ENCODE assay signal across 9 mouse cellular contexts in the genomic region with DNA sequence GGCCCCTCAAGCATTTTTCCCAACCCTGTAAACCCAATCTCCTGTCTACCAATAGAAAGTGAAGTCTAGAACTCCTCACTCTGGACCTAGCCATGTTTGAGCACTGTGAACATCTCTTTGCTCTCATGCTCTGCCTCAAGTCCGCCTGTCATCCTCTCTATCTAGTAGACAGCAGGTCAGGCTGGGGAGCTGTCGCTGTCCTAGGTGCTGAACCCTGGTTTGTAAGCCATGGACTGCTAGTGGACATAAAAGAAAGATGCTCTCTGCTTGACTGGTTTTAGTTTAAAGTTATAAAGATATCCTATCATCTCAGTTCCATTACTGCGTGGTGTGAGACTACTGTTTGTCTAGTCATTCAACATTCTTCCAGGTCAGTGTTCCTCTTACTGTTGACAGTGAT.
A peak's percentile ranks its signal among the peaks of the same experiment; 100 is the strongest.
DNase-seq lines count a peak whose midpoint lies in the region; ATAC-seq and TF ChIP-seq lines count a peak whose summit lies in the region.
"Had no signal": no experiment of that assay in that cellular context is flagged by ENCODE, and none has a peak within 500 bp of the region (broad histone marks: within the 10 kb centered on the region; RNA-seq: fewer than 3 reads in every experiment).

No protein-coding gene starts in this region.

- no peaks in the 10 kb centered on the region for H3K4me1 ChIP-seq in hindbrain, embryonic 10.5 days (replicated peaks)
- H3K4me1 ChIP-seq in hindbrain, embryonic 12.5 days: no peaks in the 10 kb centered on the region
- H3K4me1 ChIP-seq in MEL (ENCODE audit: control insufficient read depth in 1 of 2, insufficient read depth in 2 of 2, low read length in 2 of 2): no peaks in the 10 kb centered on the region
- H3K4me1 ChIP-seq in lung, embryonic 14.5 days (ENCODE audit: insufficient read depth): no peaks in the 10 kb centered on the region
- H3K4me1 ChIP-seq in forebrain, embryonic 15.5 days: no peaks in the 10 kb centered on the region

- TF ChIP-seq POLR2A in MEL (IDR thresholded peaks at IDR 0.05; ENCODE audit: control insufficient read depth in 1 of 2, insufficient read depth in 1 of 2, low read depth in 1 of 2, low read length in 2 of 2, poor library complexity in 1 of 2): no peak

- no peak overlapping the region for H3K4me3 ChIP-seq in hindbrain, embryonic 10.5 days
- H3K4me3 ChIP-seq in hindbrain, embryonic 12.5 days: no peak overlapping the region
- H3K4me3 ChIP-seq in MEL (ENCODE audit: control insufficient read depth in 1 of 2, insufficient read depth in 1 of 2, low read depth in 2 of 2, low read length in 2 of 2): no peak overlapping the region
- no peak overlapping the region for H3K4me3 ChIP-seq in lung, embryonic 14.5 days (ENCODE audit: low read depth, low read length)
- no peak overlapping the region for H3K4me3 ChIP-seq in forebrain, embryonic 15.5 days

- H3K9me3 ChIP-seq in hindbrain, embryonic 10.5 days: no peaks in the 10 kb centered on the region
- no peaks in the 10 kb centered on the region for H3K9me3 ChIP-seq in hindbrain, embryonic 12.5 days (replicated peaks)
- H3K9me3 ChIP-seq in MEL (replicated peaks; ENCODE audit: insufficient read depth, low read length): no peaks in the 10 kb centered on the region
- no peaks in the 10 kb centered on the region for H3K9me3 ChIP-seq in lung, embryonic 14.5 days (ENCODE audit: low read depth, low read length)
- H3K9me3 ChIP-seq in forebrain, embryonic 15.5 days: no peaks in the 10 kb centered on the region

- no peak overlapping the region for H3K9ac ChIP-seq in hindbrain, embryonic 12.5 days
- H3K9ac ChIP-seq in MEL (ENCODE audit: control insufficient read depth, low read depth, low read length, poor library complexity, severe bottlenecking): no peak overlapping the region
- no peak overlapping the region for H3K9ac ChIP-seq in lung, embryonic 14.5 days
- H3K9ac ChIP-seq in forebrain, embryonic 15.5 days (replicated peaks): no peak overlapping the region

- DNase-seq in hindbrain, embryonic 10.5 days (ENCODE audit: low spot score): peak; percentile 53
- DNase-seq in MEL (ENCODE audit: low read depth, low spot score): peak; percentile 57
- DNase-seq in embryo, embryonic 11.5 days (ENCODE audit: low read depth, low spot score): peak; percentile 51
- peak; percentile 91 for DNase-seq in lung, embryonic 14.5 days
- DNase-seq in c-Kit-positive CD71-positive TER-119-positive erythroid progenitor cells, embryonic 14.5 days (ENCODE audit: low spot score): no peak

- no peak for TF ChIP-seq RAD21 in MEL (IDR thresholded peaks at IDR 0.05; ENCODE audit: low read depth, low read length)

- no peak overlapping the region for H3K4me2 ChIP-seq in hindbrain, embryonic 12.5 days (replicated peaks)
- H3K4me2 ChIP-seq in lung, embryonic 14.5 days: no peak overlapping the region
- no peak overlapping the region for H3K4me2 ChIP-seq in forebrain, embryonic 15.5 days (replicated peaks)

- no peak for TF ChIP-seq EP300 in MEL (IDR thresholded peaks at IDR 0.05; ENCODE audit: low read depth in 1 of 2, low read length in 2 of 2)

- no peak for ATAC-seq in hindbrain, embryonic 12.5 days (ENCODE audit: low FRiP score)
- ATAC-seq in lung, embryonic 14.5 days (ENCODE audit: insufficient read depth): 0 out of 2 replicates have a peak, but pooled peaks have one; percentile 31
- ATAC-seq in CD4-positive, CD25-positive, alpha-beta regulatory T cell, adult 4 months: no peak
- no peak for ATAC-seq in forebrain, embryonic 15.5 days (replicated peaks)
- ATAC-seq: Patski had no signal

- no peak for TF ChIP-seq CTCF in MEL (IDR thresholded peaks at IDR 0.05 in 2 of 3, conservative IDR thresholded peaks at IDR 0.05 in 1 of 3; ENCODE audit: control insufficient read depth in 1 of 3, insufficient read depth in 1 of 3, low read depth in 2 of 3, low read length in 3 of 3, poor library complexity in 1 of 3, severe bottlenecking in 1 of 3)
- TF ChIP-seq CTCF in lung, embryonic 14.5 days (IDR thresholded peaks at IDR 0.05; ENCODE audit: low read depth): no peak

- H3K27ac ChIP-seq in hindbrain, embryonic 10.5 days: no peak overlapping the region
- H3K27ac ChIP-seq in hindbrain, embryonic 12.5 days: no peak overlapping the region
- no peak overlapping the region for H3K27ac ChIP-seq in MEL (ENCODE audit: control insufficient read depth, low read depth, low read length)
- H3K27ac ChIP-seq in lung, embryonic 14.5 days (ENCODE audit: low read depth): no peak overlapping the region
- no peak overlapping the region for H3K27ac ChIP-seq in forebrain, embryonic 15.5 days (replicated peaks)

- WGBS in hindbrain, embryonic 10.5 days: 23% methylated on average over 3 of the region's 3 CpGs
- WGBS in hindbrain, embryonic 12.5 days: 17% methylated on average over 3 of the region's 3 CpGs
- 8% methylated on average over 3 of the region's 3 CpGs for WGBS in lung, embryonic 14.5 days
- 25% methylated on average over 3 of the region's 3 CpGs for WGBS in forebrain, embryonic 15.5 days

- no peaks in the 10 kb centered on the region for H3K79me2 ChIP-seq in MEL (ENCODE audit: control insufficient read depth, insufficient read depth, low read length, poor library complexity)

- H3K27me3 ChIP-seq in hindbrain, embryonic 10.5 days (ENCODE audit: insufficient read depth, poor library complexity, severe bottlenecking): no peaks in the 10 kb centered on the region
- no peaks in the 10 kb centered on the region for H3K27me3 ChIP-seq in hindbrain, embryonic 12.5 days
- no peaks in the 10 kb centered on the region for H3K27me3 ChIP-seq in MEL (ENCODE audit: control insufficient read depth in 1 of 2, insufficient read depth in 2 of 2, low read length in 2 of 2)
- H3K27me3 ChIP-seq in lung, embryonic 14.5 days (ENCODE audit: insufficient read depth, low read length): no peaks in the 10 kb centered on the region
- H3K27me3 ChIP-seq in forebrain, embryonic 15.5 days: no peaks in the 10 kb centered on the region
- H3K27me3 ChIP-seq: Patski had no signal

- no peaks in the 10 kb centered on the region for H3K36me3 ChIP-seq in hindbrain, embryonic 10.5 days
- H3K36me3 ChIP-seq in hindbrain, embryonic 12.5 days: no peaks in the 10 kb centered on the region
- no peaks in the 10 kb centered on the region for H3K36me3 ChIP-seq in MEL (ENCODE audit: control insufficient read depth in 1 of 2, insufficient read depth in 2 of 2, low read length in 2 of 2)
- no peaks in the 10 kb centered on the region for H3K36me3 ChIP-seq in lung, embryonic 14.5 days (ENCODE audit: insufficient read depth)
- no peaks in the 10 kb centered on the region for H3K36me3 ChIP-seq in forebrain, embryonic 15.5 days

TF ChIP-seq in MEL, 35 proteins besides CTCF, POLR2A, EP300 and RAD21:
- TF ChIP-seq ELF1 (IDR thresholded peaks at IDR 0.05; ENCODE audit: low read depth, low read length) (no peak), TBP (IDR thresholded peaks at IDR 0.05; ENCODE audit: low read depth, low read length) (no peak), CHD1 (IDR thresholded peaks at IDR 0.05; ENCODE audit: low read depth, low read length) (no peak), GATA1 (IDR thresholded peaks at IDR 0.05; ENCODE audit: low read depth, low read length) (no peak), NRF1 (IDR thresholded peaks at IDR 0.05; ENCODE audit: insufficient read depth, low read depth, low read length, poor library complexity, severe bottlenecking) (no peak), TCF12 (IDR thresholded peaks at IDR 0.05; ENCODE audit: low read depth, low read length) (no peak), CHD2 (IDR thresholded peaks at IDR 0.05; ENCODE audit: low read length) (no peak), MAX (IDR thresholded peaks at IDR 0.05; ENCODE audit: low read length) (no peak)
